Mouse (Mus musculus) midbrain, embryonic 16.5 days (tissue): Measurements from ENCODE around the gene Onecut3. TPM values are rescaled to one million over a fixed set of nuclear protein-coding genes. Genes with fewer than 3 reads are reported as not detected.

Experiments
- ATAC-seq: fragments of 200-750 bp; cut with Nextera tagmentation; 2 replicates; pipeline ENCODE4 v1.8.0; 2017; ENCODE audit warnings: moderate TSS enrichment
- H3K27ac ChIP-seq: fragments of 300-500 bp; sonication (generic); 2 replicates; pipeline ENCODE4 v1.5.1; 2014; ENCODE audit warnings: mild to moderate bottlenecking, low read length, mixed read lengths
- H3K27me3 ChIP-seq: fragments of 300-500 bp; sonication (generic); 2 replicates; pipeline ENCODE4 v1.6.1; 2014; ENCODE audit warnings: low read depth, low read length, mixed read lengths; ENCODE audit not compliant: control insufficient read depth, insufficient read depth
- H3K36me3 ChIP-seq: fragments of 300-500 bp; sonication (generic); 2 replicates; pipeline ENCODE4 v1.6.1; 2014; ENCODE audit warnings: mild to moderate bottlenecking, low read length, moderate library complexity, mixed read lengths; ENCODE audit not compliant: control insufficient read depth, insufficient read depth
- H3K4me1 ChIP-seq: fragments of 300-500 bp; sonication (generic); 2 replicates; pipeline ENCODE4 v1.6.1; 2014; ENCODE audit warnings: mild to moderate bottlenecking, low read length, mixed read lengths; ENCODE audit not compliant: control insufficient read depth, insufficient read depth
- H3K4me2 ChIP-seq: fragments of 300-500 bp; sonication (generic); 2 replicates; pipeline ENCODE4 v1.6.1; 2014; ENCODE audit warnings: mild to moderate bottlenecking, low read length, mixed read lengths
- H3K4me3 ChIP-seq: fragments of 300-500 bp; sonication (generic); 2 replicates; pipeline ENCODE4 v1.5.1; 2014; ENCODE audit warnings: low read depth, mild to moderate bottlenecking, low read length, moderate library complexity, mixed read lengths
- H3K9ac ChIP-seq: fragments of 300-500 bp; sonication (generic); 2 replicates; pipeline ENCODE4 v1.6.1; 2014; ENCODE audit warnings: low read depth, low read length, mixed read lengths
- H3K9me3 ChIP-seq: fragments of 300-500 bp; sonication (generic); replicated peaks from 2 replicates; pipeline ENCODE4 v1.6.1; 2014; ENCODE audit warnings: mild to moderate bottlenecking, low read length, mixed read lengths; ENCODE audit not compliant: control insufficient read depth, poor library complexity, severe bottlenecking
- WGBS: fragments of 180-500 bp; shearing (Covaris S2); extraction: QIAGEN DNeasy Blood & Tissue Kit; methylation state at CpG from one replicate; pipeline ENCODE4 v1.1.7; 2014; 5-methylcytosine and 5-hydroxymethylcytosine counted together
- polyA plus RNA-seq: library from polyadenylated mRNA; unstranded; fragments of >200 nt; fragmentation: Nextera tagmentation; extraction: Ambion mirVana; gene quantifications from 2 replicates; pipeline ENCODE4 v1.2.1, GENCODE M21; 2015

The Onecut3 gene
- polyA plus RNA-seq, 1 experiment from 2014 or later: 1.2 TPM

- H3K27me3 ChIP-seq: peaks cover 18% of the 10 kb centered on the region
- H3K4me2 ChIP-seq: peak within 1 kb of the TSS; percentile 39
- no peaks in the 10 kb centered on the region for H3K4me1 ChIP-seq
- H3K36me3 ChIP-seq: peaks cover 21% of the 10 kb centered on the region
- 2% methylated on average over 30 of the region's 30 CpGs for WGBS
- no peak; the same call in 1 of the 2 replicates for ATAC-seq
- no peak within 1 kb of the TSS for H3K9ac ChIP-seq
- no peak within 1 kb of the TSS; the same call in 1 of the 2 replicates for H3K4me3 ChIP-seq
- H3K27ac ChIP-seq: no peak within 1 kb of the TSS
- H3K9me3 ChIP-seq: no peaks in the 10 kb centered on the region
Observed at GRCm38 (mm10) chr10:80538710-80539394, 44.2 kb downstream of the Onecut3 start, which contains the start of gene Atp8b3. Gene Atp8b3, minus strand, starts transcription at chr10:80539124.

DNA sequence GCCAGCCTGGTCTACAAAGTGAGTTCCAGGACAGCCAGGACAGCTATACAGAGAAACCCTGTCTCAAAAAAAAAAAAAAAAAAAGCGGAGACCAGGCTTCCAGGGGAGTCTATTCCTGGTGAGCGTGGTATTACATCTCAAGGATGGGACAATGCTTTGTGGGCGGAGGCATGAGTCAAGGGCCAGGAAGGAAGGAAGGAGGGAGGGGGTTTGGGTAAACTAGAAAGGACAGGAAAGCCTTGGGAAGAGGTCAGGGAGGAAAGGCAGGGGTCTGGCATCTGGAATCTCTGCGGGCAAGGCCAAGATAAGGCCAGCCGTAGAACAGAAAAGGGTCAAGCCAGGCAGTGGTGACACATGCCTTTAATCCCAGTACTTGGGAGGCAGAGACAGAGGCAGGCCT is 44.9 kb downstream of the Onecut3 start:
- ATAC-seq: no peak
- no peaks in the 10 kb centered on the region for H3K4me1 ChIP-seq
- WGBS: 63% methylated on average over 5 of the region's 5 CpGs
- no peak overlapping the region for H3K9ac ChIP-seq
- H3K27me3 ChIP-seq: peaks cover 18% of the 10 kb centered on the region
- no peaks in the 10 kb centered on the region for H3K9me3 ChIP-seq
- H3K4me3 ChIP-seq: no peak overlapping the region
- no peak overlapping the region for H3K4me2 ChIP-seq
- no peak overlapping the region for H3K27ac ChIP-seq
- H3K36me3 ChIP-seq: peaks cover 22% of the 10 kb centered on the region

DNA sequence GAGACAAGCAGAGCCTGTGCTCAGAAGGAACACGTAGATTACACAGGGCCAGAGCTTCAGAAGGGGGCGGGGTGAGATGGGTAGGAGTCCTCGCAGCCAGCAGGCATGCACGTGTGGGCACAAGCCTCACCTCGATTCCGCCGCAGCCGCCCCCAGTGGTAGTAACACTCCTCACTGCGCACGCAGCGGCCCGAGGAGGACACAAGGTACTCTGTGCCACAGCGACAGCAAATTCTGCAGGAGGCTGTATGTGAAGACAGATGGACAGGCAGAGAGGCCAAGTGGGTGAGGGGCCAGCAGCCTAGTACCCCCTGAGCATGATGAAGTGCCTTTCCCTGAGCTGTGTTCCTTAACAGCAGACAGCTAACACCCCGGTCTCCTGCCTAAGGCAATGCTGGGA is 49.2 kb downstream of the Onecut3 start:
- Histone ChIP-seq H3K4me3 (no peak overlapping the region), H3K27me3 (0 out of 2 replicates have a peak, but pooled peaks cover 2% of the 10 kb centered on the region), H3K4me2 (no peak overlapping the region), H3K27ac (no peak overlapping the region), H3K4me1 (no peaks in the 10 kb centered on the region), H3K36me3 (peaks cover 40% of the 10 kb centered on the region), H3K9ac (no peak overlapping the region), H3K9me3 (no peaks in the 10 kb centered on the region)
- 95% methylated on average over 14 of the region's 14 CpGs for WGBS
- no peak for ATAC-seq

GRCm38 (mm10) chr10:80545590-80545989 is 51.0 kb downstream of the Onecut3 start:
- no peak for ATAC-seq
- H3K27ac ChIP-seq: no peak overlapping the region
- no peaks in the 10 kb centered on the region for H3K9me3 ChIP-seq
- H3K4me1 ChIP-seq: no peaks in the 10 kb centered on the region
- no peak overlapping the region for H3K9ac ChIP-seq
- H3K4me2 ChIP-seq: no peak overlapping the region
- WGBS: 92% methylated on average over 8 of the region's 8 CpGs
- H3K27me3 ChIP-seq: no peaks in the 10 kb centered on the region
- no peak overlapping the region for H3K4me3 ChIP-seq
- H3K36me3 ChIP-seq: peaks cover 49% of the 10 kb centered on the region

DNA sequence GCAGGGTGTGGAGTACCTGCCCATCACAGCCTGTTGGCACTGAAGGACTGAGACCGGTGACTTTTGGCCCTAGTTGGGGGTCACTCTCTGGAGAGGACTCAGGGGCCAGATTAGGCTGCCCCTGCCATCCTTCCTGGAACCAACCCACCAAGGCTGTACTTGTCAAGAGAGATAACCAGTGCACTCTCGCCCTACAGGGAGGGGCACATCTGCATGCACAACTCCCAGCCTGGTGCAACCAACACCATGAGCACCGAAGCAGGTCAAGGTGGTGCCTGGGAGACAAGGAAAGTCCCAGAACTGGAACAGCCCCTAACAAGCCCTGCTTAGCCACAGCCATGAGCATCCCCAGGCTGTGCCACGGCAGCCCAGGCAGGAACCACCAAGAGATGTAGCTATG is 52.3 kb downstream of the Onecut3 start:
- ATAC-seq: no peak
- WGBS: 98% methylated on average over 4 of the region's 4 CpGs
- Histone ChIP-seq H3K36me3 (peaks cover 46% of the 10 kb centered on the region), H3K9me3 (no peaks in the 10 kb centered on the region), H3K4me3 (no peak overlapping the region), H3K4me2 (no peak overlapping the region), H3K27ac (no peak overlapping the region), H3K4me1 (no peaks in the 10 kb centered on the region), H3K27me3 (no peaks in the 10 kb centered on the region), H3K9ac (no peak overlapping the region)

- H3K36me3 ChIP-seq: peaks cover 41% of the 10 kb centered on the region
Observed at GRCm38 (mm10) chr10:80547539-80547938, 52.9 kb downstream of the Onecut3 start.

GRCm38 (mm10) chr10:80548428-80549006 is 53.9 kb downstream of the Onecut3 start:
- Histone ChIP-seq H3K36me3 (peaks cover 32% of the 10 kb centered on the region), H3K9ac (no peak overlapping the region), H3K4me2 (no peak overlapping the region), H3K27me3 (no peaks in the 10 kb centered on the region), H3K27ac (no peak overlapping the region), H3K4me1 (no peaks in the 10 kb centered on the region), H3K4me3 (no peak overlapping the region), H3K9me3 (no peaks in the 10 kb centered on the region)
- 73% methylated on average over 10 of the region's 10 CpGs for WGBS
- ATAC-seq: peak; percentile 56

More at GRCm38 (mm10) chr10:80547539-80547938, 52.9 kb downstream of the Onecut3 start:
- Histone ChIP-seq H3K27ac (no peak overlapping the region), H3K4me3 (no peak overlapping the region), H3K9me3 (no peaks in the 10 kb centered on the region), H3K27me3 (no peaks in the 10 kb centered on the region), H3K4me2 (no peak overlapping the region), H3K4me1 (no peaks in the 10 kb centered on the region), H3K9ac (no peak overlapping the region)
- ATAC-seq: no peak
- 92% methylated on average over 15 of the region's 15 CpGs for WGBS

- H3K9ac ChIP-seq: no peak overlapping the region
- ATAC-seq: no peak
- 92% methylated on average over 21 of the region's 21 CpGs for WGBS
- no peaks in the 10 kb centered on the region for H3K27me3 ChIP-seq
- H3K4me3 ChIP-seq: no peak overlapping the region
- H3K4me1 ChIP-seq: no peaks in the 10 kb centered on the region
- no peak overlapping the region for H3K27ac ChIP-seq
- H3K4me2 ChIP-seq: no peak overlapping the region
- no peaks in the 10 kb centered on the region for H3K9me3 ChIP-seq
- peaks cover 28% of the 10 kb centered on the region for H3K36me3 ChIP-seq
Observed at GRCm38 (mm10) chr10:80549279-80549678, 54.6 kb downstream of the Onecut3 start.

DNA sequence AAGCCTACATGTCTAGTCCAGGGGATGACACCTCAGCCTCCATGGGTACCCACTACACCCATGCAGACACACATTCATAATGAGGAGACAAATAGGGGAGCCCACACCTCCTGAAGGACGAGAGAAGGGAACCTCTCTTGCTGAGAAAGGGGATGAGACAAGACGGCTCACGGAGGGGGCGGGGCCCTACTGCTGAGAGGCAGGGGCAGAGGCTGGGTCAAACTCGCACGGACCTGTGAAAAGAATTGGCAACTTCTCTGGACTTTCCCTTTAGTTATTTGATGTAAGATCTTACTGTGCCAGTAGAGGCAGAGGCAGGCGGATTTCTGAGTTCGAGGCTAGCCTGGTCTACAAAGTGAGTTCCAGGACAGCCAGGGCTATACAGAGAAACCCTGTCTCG is 57.7 kb downstream of the Onecut3 start:
- Histone ChIP-seq H3K27me3 (no peaks in the 10 kb centered on the region), H3K36me3 (peaks cover 13% of the 10 kb centered on the region; the same call in 1 of the 2 replicates), H3K4me2 (no peak overlapping the region), H3K27ac (no peak overlapping the region), H3K9ac (no peak overlapping the region), H3K4me1 (no peaks in the 10 kb centered on the region), H3K4me3 (no peak overlapping the region), H3K9me3 (no peaks in the 10 kb centered on the region)
- ATAC-seq: no peak
- WGBS: 68% methylated on average over 9 of the region's 9 CpGs
